Mouse (Mus musculus): ENCODE data around the gene Spata3. TPM values are rescaled to one million over a fixed set of nuclear protein-coding genes. Genes with fewer than 3 reads are reported as not detected.
"Not testable (repeated sequence)": the region's sequence is repeated elsewhere in the genome, so short reads cannot be mapped to it uniquely, and the experiment has no call there.

The Spata3 gene
- polyA plus RNA-seq, 1 experiment from 2014 or later: not detected

- Histone ChIP-seq H3K4me2 (ENCODE audit: low read depth, low read length) (no peak overlapping the region), H3K9me3 (replicated peaks; ENCODE audit: control insufficient read depth, low read length) (no peaks in the 10 kb centered on the region), H3K36me3 (ENCODE audit: control insufficient read depth, insufficient read depth, low read length) (no peaks in the 10 kb centered on the region), H3K27me3 (ENCODE audit: control insufficient read depth, insufficient read depth, low read length) (no peaks in the 10 kb centered on the region), H3K27ac (ENCODE audit: low read length) (no peak overlapping the region), H3K4me1 (ENCODE audit: control insufficient read depth, insufficient read depth, low read length) (no peaks in the 10 kb centered on the region), H3K4me3 (replicated peaks; ENCODE audit: low read length) (no peak overlapping the region), H3K9ac (ENCODE audit: low read length) (no peak overlapping the region)
- WGBS: 52% methylated on average over 4 of the region's 4 CpGs
- ATAC-seq (ENCODE audit: insufficient read depth, low FRiP score): no peak
Measured at GRCm38 (mm10) chr1:85988351-85988750, 28.3 kb upstream of the Spata3 start.

- not testable (repeated sequence) for H3K4me1 ChIP-seq (ENCODE audit: control insufficient read depth, insufficient read depth, low read length); H3K27ac ChIP-seq (ENCODE audit: low read length); H3K36me3 ChIP-seq (ENCODE audit: control insufficient read depth, insufficient read depth, low read length); H3K9me3 ChIP-seq (replicated peaks; ENCODE audit: control insufficient read depth, low read length); H3K9ac ChIP-seq (ENCODE audit: low read length); H3K4me2 ChIP-seq (ENCODE audit: low read depth, low read length); H3K4me3 ChIP-seq (replicated peaks; ENCODE audit: low read length); ATAC-seq (ENCODE audit: insufficient read depth, low FRiP score); H3K27me3 ChIP-seq (ENCODE audit: control insufficient read depth, insufficient read depth, low read length)
- WGBS: 80% methylated on average over 4 of the region's 4 CpGs
Measured at GRCm38 (mm10) chr1:85988882-85989281, 27.7 kb upstream of the Spata3 start.

DNA sequence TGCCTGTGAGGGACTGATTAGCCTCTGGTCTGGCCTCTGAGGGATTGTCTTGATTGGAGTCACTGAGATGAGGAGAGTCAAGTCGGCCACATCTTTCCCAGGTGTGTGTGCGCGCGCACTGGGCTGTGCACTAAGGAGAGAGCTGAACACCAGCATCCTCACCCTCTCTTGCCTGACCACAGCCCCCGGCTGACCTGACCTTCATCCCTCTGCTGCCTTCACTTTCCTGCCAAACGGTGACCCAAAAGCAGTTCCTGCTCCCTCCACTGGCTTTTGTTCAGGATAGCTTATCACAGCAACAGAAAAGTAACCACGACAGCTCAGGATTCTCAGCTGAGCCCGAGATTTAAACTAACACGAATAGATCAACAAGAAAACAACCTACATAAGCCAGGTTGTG lies 24.4 kb upstream of the Spata3 start:
- no peak for ATAC-seq (ENCODE audit: insufficient read depth, low FRiP score)
- Histone ChIP-seq H3K4me3 (replicated peaks; ENCODE audit: low read length) (no peak overlapping the region), H3K4me2 (ENCODE audit: low read depth, low read length) (no peak overlapping the region), H3K9me3 (replicated peaks; ENCODE audit: control insufficient read depth, low read length) (no peaks in the 10 kb centered on the region), H3K36me3 (ENCODE audit: control insufficient read depth, insufficient read depth, low read length) (no peaks in the 10 kb centered on the region), H3K27me3 (ENCODE audit: control insufficient read depth, insufficient read depth, low read length) (no peaks in the 10 kb centered on the region), H3K9ac (ENCODE audit: low read length) (no peak overlapping the region), H3K4me1 (ENCODE audit: control insufficient read depth, insufficient read depth, low read length) (no peaks in the 10 kb centered on the region), H3K27ac (ENCODE audit: low read length) (no peak overlapping the region)
- 75% methylated on average over 9 of the region's 9 CpGs for WGBS

DNA sequence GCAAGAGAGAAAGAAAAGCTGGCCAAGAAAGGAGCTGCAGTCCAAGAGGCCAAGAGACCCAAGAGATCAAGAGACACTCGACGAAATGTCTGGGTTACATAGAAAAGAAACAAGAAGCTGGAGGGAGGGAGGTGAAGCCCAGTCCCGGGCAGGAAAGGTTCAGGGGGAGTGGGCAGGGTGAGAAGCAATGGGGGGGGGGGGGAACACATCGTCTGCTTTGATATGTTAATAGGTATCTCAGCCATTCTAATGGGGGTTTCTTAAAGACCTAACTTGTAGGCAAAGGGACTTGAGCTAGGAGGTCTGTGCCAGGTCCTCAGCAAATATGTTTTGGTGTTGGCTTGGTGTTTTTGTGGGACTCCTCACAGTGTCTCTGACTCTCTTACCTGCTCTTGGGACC lies 23.1 kb upstream of the Spata3 start:
- ATAC-seq (ENCODE audit: insufficient read depth, low FRiP score): no peak
- 68% methylated on average over 4 of the region's 4 CpGs for WGBS

DNA sequence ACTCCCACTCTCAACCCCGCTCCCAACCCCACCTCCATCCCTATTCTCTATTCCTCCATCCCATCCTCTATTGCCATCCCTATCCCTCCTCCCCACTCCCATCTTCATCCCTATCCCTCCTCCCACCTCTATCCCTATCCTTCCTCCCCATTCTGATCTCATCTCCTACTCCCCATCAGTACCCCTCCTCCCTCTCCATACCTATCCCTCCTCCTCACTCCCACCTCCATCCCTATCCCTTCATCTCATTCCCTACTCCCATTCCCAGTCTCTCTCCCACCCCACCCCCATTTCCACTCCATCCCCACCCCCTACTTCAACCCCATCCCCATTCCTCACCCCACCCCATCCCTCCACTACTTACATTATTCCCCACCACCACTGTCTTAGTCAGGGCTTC lies 19.4 kb upstream of the Spata3 start:
- no peak for ATAC-seq (ENCODE audit: insufficient read depth, low FRiP score)
- Histone ChIP-seq H3K9ac (ENCODE audit: low read length) (no peak overlapping the region), H3K4me2 (ENCODE audit: low read depth, low read length) (no peak overlapping the region), H3K9me3 (replicated peaks; ENCODE audit: control insufficient read depth, low read length) (no peaks in the 10 kb centered on the region), H3K27me3 (ENCODE audit: control insufficient read depth, insufficient read depth, low read length) (no peaks in the 10 kb centered on the region), H3K4me1 (ENCODE audit: control insufficient read depth, insufficient read depth, low read length) (no peaks in the 10 kb centered on the region), H3K4me3 (replicated peaks; ENCODE audit: low read length) (no peak overlapping the region), H3K27ac (ENCODE audit: low read length) (no peak overlapping the region), H3K36me3 (ENCODE audit: control insufficient read depth, insufficient read depth, low read length) (no peaks in the 10 kb centered on the region)
- 88% methylated on average over 1 of the region's 1 CpGs for WGBS

More for the DNA sequence above, 23.1 kb upstream of the Spata3 start:
- no peaks in the 10 kb centered on the region for H3K4me1 ChIP-seq (ENCODE audit: control insufficient read depth, insufficient read depth, low read length)
- no peak overlapping the region for H3K4me3 ChIP-seq (replicated peaks; ENCODE audit: low read length)
- no peak overlapping the region for H3K4me2 ChIP-seq (ENCODE audit: low read depth, low read length)
- no peak overlapping the region for H3K9ac ChIP-seq (ENCODE audit: low read length)
- H3K27ac ChIP-seq (ENCODE audit: low read length): no peak overlapping the region
- H3K9me3 ChIP-seq (replicated peaks; ENCODE audit: control insufficient read depth, low read length): no peaks in the 10 kb centered on the region
- no peaks in the 10 kb centered on the region for H3K36me3 ChIP-seq (ENCODE audit: control insufficient read depth, insufficient read depth, low read length)
- no peaks in the 10 kb centered on the region for H3K27me3 ChIP-seq (ENCODE audit: control insufficient read depth, insufficient read depth, low read length)

- Histone ChIP-seq H3K4me3 (replicated peaks; ENCODE audit: low read length) (no peak overlapping the region), H3K27ac (ENCODE audit: low read length) (no peak overlapping the region), H3K4me2 (ENCODE audit: low read depth, low read length) (no peak overlapping the region), H3K9me3 (replicated peaks; ENCODE audit: control insufficient read depth, low read length) (no peaks in the 10 kb centered on the region), H3K27me3 (ENCODE audit: control insufficient read depth, insufficient read depth, low read length) (no peaks in the 10 kb centered on the region), H3K36me3 (ENCODE audit: control insufficient read depth, insufficient read depth, low read length) (no peaks in the 10 kb centered on the region), H3K9ac (ENCODE audit: low read length) (no peak overlapping the region), H3K4me1 (ENCODE audit: control insufficient read depth, insufficient read depth, low read length) (no peaks in the 10 kb centered on the region)
- 79% methylated on average over 4 of the region's 4 CpGs for WGBS
- ATAC-seq (ENCODE audit: insufficient read depth, low FRiP score): no peak
Measured at GRCm38 (mm10) chr1:85998012-85998411, 18.6 kb upstream of the Spata3 start.

GRCm38 (mm10) chr1:85999853-86000570 lies 16.6 kb upstream of the Spata3 start:
- no peak overlapping the region for H3K9ac ChIP-seq (ENCODE audit: low read length)
- H3K27me3 ChIP-seq (ENCODE audit: control insufficient read depth, insufficient read depth, low read length): no peaks in the 10 kb centered on the region
- H3K27ac ChIP-seq (ENCODE audit: low read length): no peak overlapping the region
- ATAC-seq (ENCODE audit: insufficient read depth, low FRiP score): no peak
- 66% methylated on average over 18 of the region's 18 CpGs for WGBS
- no peaks in the 10 kb centered on the region for H3K36me3 ChIP-seq (ENCODE audit: control insufficient read depth, insufficient read depth, low read length)
- no peaks in the 10 kb centered on the region for H3K9me3 ChIP-seq (replicated peaks; ENCODE audit: control insufficient read depth, low read length)
- no peak overlapping the region for H3K4me3 ChIP-seq (replicated peaks; ENCODE audit: low read length)
- H3K4me2 ChIP-seq (ENCODE audit: low read depth, low read length): no peak overlapping the region
- no peaks in the 10 kb centered on the region for H3K4me1 ChIP-seq (ENCODE audit: control insufficient read depth, insufficient read depth, low read length)

- H3K4me1 ChIP-seq (ENCODE audit: control insufficient read depth, insufficient read depth, low read length): no peaks in the 10 kb centered on the region
- H3K27me3 ChIP-seq (ENCODE audit: control insufficient read depth, insufficient read depth, low read length): no peaks in the 10 kb centered on the region
- H3K4me2 ChIP-seq (ENCODE audit: low read depth, low read length): no peak overlapping the region
- no peak overlapping the region for H3K27ac ChIP-seq (ENCODE audit: low read length)
- H3K4me3 ChIP-seq (replicated peaks; ENCODE audit: low read length): no peak overlapping the region
- H3K9me3 ChIP-seq (replicated peaks; ENCODE audit: control insufficient read depth, low read length): no peaks in the 10 kb centered on the region
- WGBS: 88% methylated on average over 10 of the region's 10 CpGs
- no peak for ATAC-seq (ENCODE audit: insufficient read depth, low FRiP score)
- H3K9ac ChIP-seq (ENCODE audit: low read length): no peak overlapping the region
- H3K36me3 ChIP-seq (ENCODE audit: control insufficient read depth, insufficient read depth, low read length): no peaks in the 10 kb centered on the region
Measured at GRCm38 (mm10) chr1:86005540-86005939, 11.1 kb upstream of the Spata3 start.

DNA sequence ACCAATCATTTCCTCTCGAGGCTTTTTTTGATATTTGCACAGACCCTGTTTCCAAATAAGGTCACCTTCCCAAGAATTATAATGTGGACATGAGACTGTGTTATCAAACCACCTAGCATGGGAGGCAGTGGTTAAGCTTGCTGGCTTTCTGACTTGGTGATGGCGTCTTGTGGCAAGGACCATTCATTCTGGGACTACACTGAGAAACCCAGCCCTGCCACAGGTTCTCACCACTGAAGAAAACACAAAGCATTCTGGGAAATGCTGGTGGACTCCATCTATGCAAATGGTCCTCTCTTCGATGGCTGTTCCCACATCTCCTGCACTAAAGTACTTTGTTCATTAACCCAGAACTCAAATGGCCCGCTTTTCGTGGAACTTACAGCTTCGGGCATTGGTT lies 10.6 kb upstream of the Spata3 start:
- 89% methylated on average over 6 of the region's 6 CpGs for WGBS
- Histone ChIP-seq H3K4me1 (ENCODE audit: control insufficient read depth, insufficient read depth, low read length) (no peaks in the 10 kb centered on the region), H3K27me3 (ENCODE audit: control insufficient read depth, insufficient read depth, low read length) (no peaks in the 10 kb centered on the region), H3K27ac (ENCODE audit: low read length) (no peak overlapping the region), H3K4me3 (replicated peaks; ENCODE audit: low read length) (no peak overlapping the region), H3K4me2 (ENCODE audit: low read depth, low read length) (no peak overlapping the region), H3K9me3 (replicated peaks; ENCODE audit: control insufficient read depth, low read length) (no peaks in the 10 kb centered on the region), H3K9ac (ENCODE audit: low read length) (no peak overlapping the region), H3K36me3 (ENCODE audit: control insufficient read depth, insufficient read depth, low read length) (no peaks in the 10 kb centered on the region)
- ATAC-seq (ENCODE audit: insufficient read depth, low FRiP score): no peak

All from stomach, embryonic 16.5 days (tissue).